ENCODE assay signal across 13 mouse cellular contexts in the genomic region with DNA sequence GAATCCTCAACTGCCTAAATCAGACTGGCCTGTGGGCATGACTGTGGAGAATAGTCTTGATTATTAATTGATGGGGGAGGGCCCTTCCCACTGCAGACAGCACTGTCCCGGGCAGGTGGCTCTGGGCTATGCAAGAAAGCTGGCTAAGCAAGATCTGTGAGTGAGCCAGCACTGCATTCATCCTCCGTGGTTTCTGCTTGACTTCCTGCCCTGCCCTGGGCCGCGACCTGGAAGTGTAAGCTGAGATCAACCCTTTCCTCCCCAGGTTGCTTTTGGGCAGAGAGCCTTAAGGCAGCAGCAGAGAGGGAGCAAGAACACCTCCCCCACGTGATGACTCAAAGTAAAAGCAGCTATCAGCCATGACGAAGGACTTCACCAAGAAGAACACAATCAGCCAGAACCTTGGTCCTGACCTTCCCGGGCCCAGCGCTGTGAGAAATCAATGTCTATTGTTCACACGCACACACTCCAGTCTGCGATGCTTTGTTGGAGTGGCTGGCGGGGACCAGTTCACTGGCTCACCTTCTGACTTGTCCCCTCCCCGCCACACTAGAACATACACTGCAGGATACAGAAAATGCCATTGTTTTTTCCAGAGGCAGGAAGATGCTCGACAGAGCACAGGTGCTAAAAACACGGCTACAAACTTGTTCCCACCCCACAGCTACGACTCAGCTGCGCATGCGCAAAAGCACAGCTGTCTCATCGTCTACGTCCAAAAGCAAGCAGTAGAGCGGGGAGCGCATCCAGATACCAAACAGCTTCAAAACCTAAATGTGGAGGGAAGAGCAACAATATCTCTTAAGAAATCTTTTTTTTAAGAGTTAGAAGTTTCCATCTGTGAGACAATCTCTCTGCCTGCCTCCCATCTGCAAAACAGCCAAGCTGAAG.
DNase-seq lines count a peak whose midpoint lies in the region; ATAC-seq and TF ChIP-seq lines count a peak whose summit lies in the region.
"Had no signal": no experiment of that assay in that cellular context is flagged by ENCODE, and none has a peak within 500 bp of the region (broad histone marks: within the 10 kb centered on the region; RNA-seq: fewer than 3 reads in every experiment).

No protein-coding gene starts in this region.

- H3K27ac ChIP-seq in kidney, postnatal 0 days: no peak overlapping the region
- H3K27ac ChIP-seq in cerebellum, adult 2 months (ENCODE audit: insufficient read depth, low read length): no peak overlapping the region

- DNase-seq in kidney, postnatal 0 days (ENCODE audit: low spot score): peak; percentile 68
- no peak for DNase-seq in kidney, postnatal 25 days
- DNase-seq in adrenal gland, postnatal 14 days: peak; percentile 20
- DNase-seq in forelimb bud, embryonic 11.5 days (ENCODE audit: low read depth, low spot score): peak; percentile 23
- DNase-seq in neural tube, embryonic 10.5 days (ENCODE audit: extremely low spot score, low spot score): peak; percentile 31
- DNase-seq in left cerebral cortex, adult 8-10 months (ENCODE audit: low spot score in 2 of 2): no peak
- no peak for DNase-seq in spleen, postnatal 4 days (ENCODE audit: low spot score in 2 of 2)
- no peak for DNase-seq in cerebellum, adult 2 months
- DNase-seq: cerebellum, adult 11-12 months; gastrocnemius, postnatal 25 days; kidney, postnatal 14 days; lung, adult 18-20 months had no signal

- no peak overlapping the region for H3K9ac ChIP-seq in kidney, postnatal 0 days (ENCODE audit: low read depth, low read length)

- TF ChIP-seq CTCF in kidney, postnatal 0 days (IDR thresholded peaks at IDR 0.05; ENCODE audit: low read depth): no peak
- TF ChIP-seq CTCF in cerebellum, adult 2 months (IDR thresholded peaks at IDR 0.05; ENCODE audit: borderline replicate concordance, insufficient read depth, low read depth, low read length): no peak

- H3K4me1 ChIP-seq in kidney, postnatal 0 days (replicated peaks; ENCODE audit: insufficient read depth, low read length): no peaks in the 10 kb centered on the region
- H3K4me1 ChIP-seq in cerebellum, adult 2 months (ENCODE audit: control insufficient read depth, insufficient read depth, low read length): peaks cover 12% of the 10 kb centered on the region

- no peak for TF ChIP-seq POLR2A in cerebellum, adult 2 months (IDR thresholded peaks at IDR 0.05; ENCODE audit: borderline replicate concordance, insufficient read depth, low read length)

- ATAC-seq in kidney, postnatal 0 days (replicated peaks; ENCODE audit: low FRiP score, low read depth): peak; percentile 65; the same call in 1 of the 2 replicates

- no peak overlapping the region for H3K4me2 ChIP-seq in kidney, postnatal 0 days (ENCODE audit: low read length)

- no peaks in the 10 kb centered on the region for H3K27me3 ChIP-seq in kidney, postnatal 0 days (ENCODE audit: insufficient read depth, low read length)
- H3K27me3 ChIP-seq in cerebellum, adult 2 months (ENCODE audit: control insufficient read depth, insufficient read depth, low read length): no peaks in the 10 kb centered on the region

- no peak overlapping the region for H3K4me3 ChIP-seq in kidney, postnatal 0 days (replicated peaks; ENCODE audit: low read depth, low read length)
- no peak overlapping the region for H3K4me3 ChIP-seq in cerebellum, adult 2 months (replicated peaks; ENCODE audit: insufficient read depth, low read depth, low read length)

- H3K9me3 ChIP-seq in kidney, postnatal 0 days (replicated peaks; ENCODE audit: low read length): no peaks in the 10 kb centered on the region

- H3K36me3 ChIP-seq in kidney, postnatal 0 days (ENCODE audit: insufficient read depth, low read length): no peaks in the 10 kb centered on the region
- H3K36me3 ChIP-seq: G1E had no signal

- WGBS in kidney, postnatal 0 days: 34% methylated on average over 21 of the region's 21 CpGs
- WGBS in cerebellum, adult 2 months: 67% methylated on average over 21 of the region's 21 CpGs

Comparison
In these comparisons a context has a peak if more than half of its experiments do, and no peak if none do; other contexts are left out.
1. DNase-seq: peak in kidney, postnatal 0 days (single experiment), adrenal gland, postnatal 14 days (single experiment), forelimb bud, embryonic 11.5 days (single experiment) and neural tube, embryonic 10.5 days (single experiment); none in kidney, postnatal 25 days (0 of 2), left cerebral cortex, adult 8-10 months (0 of 2), spleen, postnatal 4 days (0 of 2) and cerebellum, adult 2 months (0 of 2).